Mouse (Mus musculus): ENCODE measurements around the gene Spsb1. TPM values are rescaled to one million over a fixed set of nuclear protein-coding genes. Genes with fewer than 3 reads are reported as not detected.

The Spsb1 gene
- polyA plus RNA-seq, 1 experiment from 2014 or later: 17.0 TPM

- Histone ChIP-seq H3K27ac (ENCODE audit: low read length) (peak overlapping the region; percentile 78), H3K9ac (ENCODE audit: low read depth, low read length) (no peak overlapping the region), H3K27me3 (replicated peaks; ENCODE audit: control insufficient read depth, insufficient read depth, low read length) (no peaks in the 10 kb centered on the region), H3K36me3 (ENCODE audit: control insufficient read depth, insufficient read depth, low read length) (no peaks in the 10 kb centered on the region), H3K9me3 (ENCODE audit: control insufficient read depth, low read length) (no peaks in the 10 kb centered on the region), H3K4me1 (ENCODE audit: control insufficient read depth, insufficient read depth, low read length) (peaks cover 65% of the 10 kb centered on the region), H3K4me3 (ENCODE audit: low read length) (no peak overlapping the region), H3K4me2 (ENCODE audit: low read depth, low read length) (no peak overlapping the region)
- no peak for ATAC-seq
- WGBS: 80% methylated on average over 15 of the region's 15 CpGs
Measured at GRCm38 (mm10) chr4:149918455-149919070, 36.3 kb downstream of the Spsb1 start.

DNA sequence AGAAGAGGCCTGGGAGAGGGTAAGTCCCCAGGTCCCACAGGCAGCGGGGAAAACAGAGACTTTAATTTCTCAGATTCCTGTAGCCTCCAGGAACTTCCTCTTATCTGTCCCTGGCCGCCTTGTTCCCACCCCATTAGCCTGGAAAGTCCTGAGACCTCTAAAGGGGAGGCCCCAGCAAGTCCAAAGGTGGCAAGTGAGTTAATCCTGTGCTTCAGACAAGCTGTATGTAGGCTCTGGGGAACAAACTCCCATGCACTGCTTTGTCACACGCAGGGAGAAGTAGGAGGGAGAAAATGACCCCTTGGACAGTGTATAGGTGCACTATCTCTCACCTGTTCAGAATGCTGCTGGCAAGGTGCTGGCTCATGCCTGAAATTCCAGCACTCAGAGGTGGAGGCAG lies 38.0 kb downstream of the Spsb1 start:
- H3K4me3 ChIP-seq (ENCODE audit: low read length): no peak overlapping the region

DNA sequence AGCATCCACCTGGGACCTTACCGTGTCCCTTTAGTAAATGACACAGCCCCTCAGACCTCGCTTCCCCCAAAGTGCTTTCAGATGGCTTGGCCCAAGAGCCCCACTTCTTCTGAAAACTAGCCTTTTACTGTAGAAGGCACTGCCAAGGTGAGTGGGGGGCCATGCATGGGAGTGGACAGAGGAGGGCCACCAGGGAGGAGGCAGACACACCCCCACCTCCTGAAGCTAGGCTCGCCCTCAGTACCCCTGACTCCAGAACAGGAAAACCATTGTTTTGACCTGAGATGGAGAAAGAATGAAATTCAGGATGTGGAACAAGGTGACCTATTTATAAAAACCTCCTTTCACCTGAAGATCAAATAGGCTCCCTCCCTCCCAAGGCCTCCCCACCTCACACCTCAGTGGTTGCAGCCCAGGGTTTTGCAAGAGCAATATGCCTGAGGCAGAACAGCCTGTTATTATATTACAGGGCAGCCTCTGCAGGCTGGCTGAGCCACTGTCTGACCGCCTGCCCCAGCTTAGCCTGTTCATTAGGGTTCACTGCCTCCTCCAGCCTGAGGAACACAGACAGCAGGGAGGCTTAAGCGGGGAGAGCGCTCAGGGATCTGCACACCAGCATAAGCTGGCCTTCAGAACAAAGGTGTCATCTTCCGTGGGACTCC lies 41.0 kb downstream of the Spsb1 start:
- H3K4me3 ChIP-seq (ENCODE audit: low read length): no peak overlapping the region
- no peak overlapping the region for H3K9ac ChIP-seq (ENCODE audit: low read depth, low read length)
- peaks cover 38% of the 10 kb centered on the region for H3K4me1 ChIP-seq (ENCODE audit: control insufficient read depth, insufficient read depth, low read length)
- H3K36me3 ChIP-seq (ENCODE audit: control insufficient read depth, insufficient read depth, low read length): no peaks in the 10 kb centered on the region
- peak; percentile 17; the same call in 1 of the 2 replicates for ATAC-seq
- no peak overlapping the region for H3K27ac ChIP-seq (ENCODE audit: low read length)
- no peak overlapping the region for H3K4me2 ChIP-seq (ENCODE audit: low read depth, low read length)
- H3K27me3 ChIP-seq (replicated peaks; ENCODE audit: control insufficient read depth, insufficient read depth, low read length): no peaks in the 10 kb centered on the region
- WGBS: 77% methylated on average over 7 of the region's 7 CpGs
- H3K9me3 ChIP-seq (ENCODE audit: control insufficient read depth, low read length): no peaks in the 10 kb centered on the region

More for the DNA sequence above, 38.0 kb downstream of the Spsb1 start:
- H3K4me1 ChIP-seq (ENCODE audit: control insufficient read depth, insufficient read depth, low read length): peaks cover 57% of the 10 kb centered on the region
- no peaks in the 10 kb centered on the region for H3K9me3 ChIP-seq (ENCODE audit: control insufficient read depth, low read length)
- peak overlapping the region; percentile 8; the same call in 1 of the 2 replicates for H3K4me2 ChIP-seq (ENCODE audit: low read depth, low read length)
- 32% methylated on average over 3 of the region's 3 CpGs for WGBS
- H3K27me3 ChIP-seq (replicated peaks; ENCODE audit: control insufficient read depth, insufficient read depth, low read length): no peaks in the 10 kb centered on the region
- H3K36me3 ChIP-seq (ENCODE audit: control insufficient read depth, insufficient read depth, low read length): no peaks in the 10 kb centered on the region
- peak; percentile 79 for ATAC-seq
- H3K9ac ChIP-seq (ENCODE audit: low read depth, low read length): peak overlapping the region; percentile 16; the same call in 1 of the 2 replicates
- H3K27ac ChIP-seq (ENCODE audit: low read length): peak overlapping the region; percentile 86

- H3K9me3 ChIP-seq (ENCODE audit: control insufficient read depth, low read length): no peaks in the 10 kb centered on the region
- 51% methylated on average over 4 of the region's 4 CpGs for WGBS
- peaks cover 24% of the 10 kb centered on the region for H3K4me1 ChIP-seq (ENCODE audit: control insufficient read depth, insufficient read depth, low read length)
- H3K27me3 ChIP-seq (replicated peaks; ENCODE audit: control insufficient read depth, insufficient read depth, low read length): no peaks in the 10 kb centered on the region
- ATAC-seq: no peak
- no peak overlapping the region for H3K27ac ChIP-seq (ENCODE audit: low read length)
- no peak overlapping the region for H3K9ac ChIP-seq (ENCODE audit: low read depth, low read length)
- H3K36me3 ChIP-seq (ENCODE audit: control insufficient read depth, insufficient read depth, low read length): no peaks in the 10 kb centered on the region
- no peak overlapping the region for H3K4me3 ChIP-seq (ENCODE audit: low read length)
- H3K4me2 ChIP-seq (ENCODE audit: low read depth, low read length): no peak overlapping the region
Measured at GRCm38 (mm10) chr4:149912451-149912850, 42.4 kb downstream of the Spsb1 start.

- WGBS: 82% methylated on average over 4 of the region's 4 CpGs
- ATAC-seq: no peak
- H3K36me3 ChIP-seq (ENCODE audit: control insufficient read depth, insufficient read depth, low read length): no peaks in the 10 kb centered on the region
- H3K4me2 ChIP-seq (ENCODE audit: low read depth, low read length): no peak overlapping the region
- H3K9ac ChIP-seq (ENCODE audit: low read depth, low read length): no peak overlapping the region
- peaks cover 19% of the 10 kb centered on the region for H3K4me1 ChIP-seq (ENCODE audit: control insufficient read depth, insufficient read depth, low read length)
- H3K27ac ChIP-seq (ENCODE audit: low read length): no peak overlapping the region
- no peaks in the 10 kb centered on the region for H3K9me3 ChIP-seq (ENCODE audit: control insufficient read depth, low read length)
- no peaks in the 10 kb centered on the region for H3K27me3 ChIP-seq (replicated peaks; ENCODE audit: control insufficient read depth, insufficient read depth, low read length)
- no peak overlapping the region for H3K4me3 ChIP-seq (ENCODE audit: low read length)
Measured at GRCm38 (mm10) chr4:149910558-149910957, 44.3 kb downstream of the Spsb1 start.

DNA sequence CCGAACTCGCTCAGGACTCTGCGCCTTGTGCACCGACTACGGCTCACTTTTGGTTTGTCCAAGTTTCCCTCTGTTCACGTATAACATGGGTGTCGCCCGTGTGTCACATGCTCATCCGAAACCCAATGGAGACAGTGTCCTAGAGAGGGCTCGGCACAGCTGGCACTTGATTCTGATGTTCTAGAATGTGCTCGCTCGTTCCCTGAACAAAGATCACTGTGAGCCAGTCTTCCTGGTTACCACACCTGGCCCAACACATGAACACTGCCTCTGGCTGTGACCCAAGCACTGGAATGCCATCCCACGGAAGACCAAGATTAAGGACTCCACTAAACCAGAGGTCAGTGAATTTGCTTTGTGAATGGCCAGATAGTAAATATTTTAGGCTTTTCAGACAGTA lies 45.3 kb downstream of the Spsb1 start:
- Histone ChIP-seq H3K9me3 (ENCODE audit: control insufficient read depth, low read length) (no peaks in the 10 kb centered on the region), H3K36me3 (ENCODE audit: control insufficient read depth, insufficient read depth, low read length) (no peaks in the 10 kb centered on the region), H3K27ac (ENCODE audit: low read length) (no peak overlapping the region), H3K4me1 (ENCODE audit: control insufficient read depth, insufficient read depth, low read length) (peaks cover 15% of the 10 kb centered on the region), H3K4me3 (ENCODE audit: low read length) (no peak overlapping the region), H3K9ac (ENCODE audit: low read depth, low read length) (no peak overlapping the region), H3K4me2 (ENCODE audit: low read depth, low read length) (no peak overlapping the region), H3K27me3 (replicated peaks; ENCODE audit: control insufficient read depth, insufficient read depth, low read length) (no peaks in the 10 kb centered on the region)
- ATAC-seq: peak; percentile 71
- 83% methylated on average over 13 of the region's 13 CpGs for WGBS

DNA sequence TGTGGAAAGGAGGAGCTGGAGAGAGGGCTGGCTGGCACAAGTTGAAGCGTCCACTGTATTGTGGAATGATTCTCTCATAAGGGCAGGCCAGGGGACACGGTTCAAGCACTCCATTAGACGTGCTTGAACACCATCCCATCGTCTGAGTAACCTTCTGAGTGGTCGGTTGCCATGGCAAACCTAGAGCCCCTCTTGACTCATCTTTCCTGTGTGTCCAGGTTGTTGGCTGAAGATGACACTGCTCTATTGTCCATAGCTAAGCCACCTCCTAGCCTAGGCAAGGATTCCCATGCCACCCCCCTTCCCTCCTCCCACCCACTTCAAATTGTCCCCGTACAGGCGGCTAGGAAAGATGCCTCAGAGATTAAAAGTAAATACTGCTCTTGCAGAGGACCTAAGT lies 45.9 kb downstream of the Spsb1 start:
- H3K27me3 ChIP-seq (replicated peaks; ENCODE audit: control insufficient read depth, insufficient read depth, low read length): no peaks in the 10 kb centered on the region
- H3K4me2 ChIP-seq (ENCODE audit: low read depth, low read length): no peak overlapping the region
- peaks cover 12% of the 10 kb centered on the region for H3K4me1 ChIP-seq (ENCODE audit: control insufficient read depth, insufficient read depth, low read length)
- ATAC-seq: no peak
- H3K9ac ChIP-seq (ENCODE audit: low read depth, low read length): no peak overlapping the region
- no peaks in the 10 kb centered on the region for H3K9me3 ChIP-seq (ENCODE audit: control insufficient read depth, low read length)
- WGBS: 88% methylated on average over 7 of the region's 7 CpGs
- no peak overlapping the region for H3K4me3 ChIP-seq (ENCODE audit: low read length)
- no peak overlapping the region for H3K27ac ChIP-seq (ENCODE audit: low read length)
- H3K36me3 ChIP-seq (ENCODE audit: control insufficient read depth, insufficient read depth, low read length): no peaks in the 10 kb centered on the region

GRCm38 (mm10) chr4:149907656-149908055 lies 47.2 kb downstream of the Spsb1 start:
- no peak overlapping the region for H3K9ac ChIP-seq (ENCODE audit: low read depth, low read length)
- no peaks in the 10 kb centered on the region for H3K9me3 ChIP-seq (ENCODE audit: control insufficient read depth, low read length)
- no peaks in the 10 kb centered on the region for H3K36me3 ChIP-seq (ENCODE audit: control insufficient read depth, insufficient read depth, low read length)
- 65% methylated on average over 7 of the region's 7 CpGs for WGBS
- no peak overlapping the region for H3K4me2 ChIP-seq (ENCODE audit: low read depth, low read length)
- no peaks in the 10 kb centered on the region for H3K27me3 ChIP-seq (replicated peaks; ENCODE audit: control insufficient read depth, insufficient read depth, low read length)
- peaks cover 11% of the 10 kb centered on the region; the same call in 1 of the 2 replicates for H3K4me1 ChIP-seq (ENCODE audit: control insufficient read depth, insufficient read depth, low read length)
- no peak for ATAC-seq
- H3K4me3 ChIP-seq (ENCODE audit: low read length): no peak overlapping the region
- H3K27ac ChIP-seq (ENCODE audit: low read length): no peak overlapping the region

DNA sequence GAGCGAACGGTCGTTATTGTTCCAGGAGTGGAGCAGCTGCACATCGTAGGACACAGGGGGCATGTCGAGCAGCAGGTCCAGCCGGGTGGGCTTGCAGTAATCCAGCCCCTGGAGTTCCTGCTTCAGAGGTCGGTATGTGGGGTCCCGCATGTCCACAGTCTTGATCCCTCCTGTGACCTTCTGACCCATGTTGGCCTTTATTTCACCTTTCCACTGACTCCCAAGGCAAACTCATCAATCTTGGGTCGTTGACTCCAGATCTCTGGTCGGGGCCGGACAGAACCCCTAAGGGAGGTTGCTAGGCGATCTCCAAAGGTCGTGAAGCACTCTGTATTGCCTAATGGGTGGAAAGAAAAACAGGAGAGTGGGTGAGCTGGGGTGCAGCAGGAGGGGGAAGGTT lies 47.9 kb downstream of the Spsb1 start:
- 43% methylated on average over 13 of the region's 13 CpGs for WGBS
- Histone ChIP-seq H3K4me1 (ENCODE audit: control insufficient read depth, insufficient read depth, low read length) (peaks cover 11% of the 10 kb centered on the region; the same call in 1 of the 2 replicates), H3K27ac (ENCODE audit: low read length) (no peak overlapping the region), H3K9me3 (ENCODE audit: control insufficient read depth, low read length) (no peaks in the 10 kb centered on the region), H3K9ac (ENCODE audit: low read depth, low read length) (no peak overlapping the region), H3K27me3 (replicated peaks; ENCODE audit: control insufficient read depth, insufficient read depth, low read length) (no peaks in the 10 kb centered on the region), H3K4me2 (ENCODE audit: low read depth, low read length) (no peak overlapping the region), H3K4me3 (ENCODE audit: low read length) (no peak overlapping the region), H3K36me3 (ENCODE audit: control insufficient read depth, insufficient read depth, low read length) (no peaks in the 10 kb centered on the region)
- ATAC-seq: no peak

All from intestine, embryonic 16.5 days (tissue).